Mouse (Mus musculus) olfactory bulb, adult 2 months (tissue): ENCODE results near the gene Ccr1. TPM values are rescaled to one million over a fixed set of nuclear protein-coding genes. Genes with fewer than 3 reads are reported as not detected.
"Not testable (repeated sequence)": the region's sequence is repeated elsewhere in the genome, so short reads cannot be mapped to it uniquely, and the experiment has no call there.

ENCODE experiments used
- H3K27ac ChIP-seq: fragments of 200-500 bp; 2 replicates; pipeline ENCODE4 v1.5.1; 2012; ENCODE audit warnings: low read depth, low read length; ENCODE audit not compliant: insufficient read depth
- H3K4me1 ChIP-seq: fragments of 200-500 bp; 2 replicates; pipeline ENCODE4 v1.6.1; 2012; ENCODE audit warnings: low read length; ENCODE audit not compliant: control insufficient read depth, insufficient read depth
- H3K4me3 ChIP-seq: fragments of 200-500 bp; 2 replicates; pipeline ENCODE4 v1.5.1; 2012; ENCODE audit warnings: mild to moderate bottlenecking, low read depth, low read length, moderate library complexity; ENCODE audit not compliant: insufficient read depth
- CTCF ChIP-seq: fragments of 200-500 bp; IDR thresholded peaks from 2 replicates; pipeline ENCODE4 v1.5.1; 2012; ENCODE audit warnings: low read depth, mild to moderate bottlenecking, low read length, moderate library complexity; ENCODE audit not compliant: insufficient read depth
- POLR2A ChIP-seq: fragments of 200-500 bp; IDR thresholded peaks from 2 replicates; pipeline ENCODE4 v1.6.1; 2012; ENCODE audit warnings: mild to moderate bottlenecking, low read depth, low read length, moderate library complexity; ENCODE audit not compliant: insufficient read depth
- WGBS: fragments of 180-500 bp; shearing (Covaris S2); methylation state at CpG from one replicate; pipeline ENCODE4 v1.1.7; 2018; 5-methylcytosine and 5-hydroxymethylcytosine counted together
- polyA plus RNA-seq: library from polyadenylated mRNA; stranded (reverse); fragments of >200 nt; gene quantifications from 2 replicates; pipeline ENCODE4 v1.2.4, GENCODE M21; 2012; ENCODE audit warnings: low replicate concordance; ENCODE audit not compliant: missing spikeins, insufficient read depth, insufficient read length

The Ccr1 gene
- polyA plus RNA-seq, 1 experiment, result not detected

- Histone ChIP-seq H3K4me3 (no peak overlapping the region), H3K4me1 (no peaks in the 10 kb centered on the region), H3K27ac (no peak overlapping the region)
- TF ChIP-seq POLR2A, result no peak
- no peak for TF ChIP-seq CTCF
These were observed 16.5 kb upstream of the Ccr1 start for GRCm38 (mm10) chr9:123984943-123985342.

- Histone ChIP-seq H3K4me3 (no peak overlapping the region), H3K27ac (no peak overlapping the region), H3K4me1 (no peaks in the 10 kb centered on the region)
- no peak for TF ChIP-seq POLR2A
- TF ChIP-seq CTCF, result no peak
- WGBS, result 82% methylated on average over 1 of the region's 1 CpGs
These were observed 14.2 kb upstream of the Ccr1 start for GRCm38 (mm10) chr9:123982720-123983119.

- TF ChIP-seq POLR2A (no peak), CTCF (no peak)
These were observed 13.4 kb upstream of the Ccr1 start for GRCm38 (mm10) chr9:123981909-123982308.

GRCm38 (mm10) chr9:123980858-123981475 is 12.5 kb upstream of the Ccr1 start:
- not testable (repeated sequence) for H3K27ac ChIP-seq, H3K4me3 ChIP-seq, H3K4me1 ChIP-seq
- WGBS, result no CpG with 5 or more reads among the region's 3 CpGs

More at GRCm38 (mm10) chr9:123981909-123982308, 13.4 kb upstream of the Ccr1 start:
- no peaks in the 10 kb centered on the region for H3K4me1 ChIP-seq
- no peak overlapping the region for H3K4me3 ChIP-seq
- H3K27ac ChIP-seq, result no peak overlapping the region
- WGBS, result 77% methylated on average over 4 of the region's 4 CpGs

- Histone ChIP-seq H3K4me3 (no peak within 1 kb of the TSS), H3K4me1 (no peaks in the 10 kb centered on the region), H3K27ac (no peak within 1 kb of the TSS)
- 57% methylated on average over 1 of the region's 1 CpGs for WGBS
- no peak for TF ChIP-seq POLR2A
- TF ChIP-seq CTCF, result no peak
These were observed 9.8 kb upstream of the Ccr1 start, which contains the start of gene Ccr1l1 for GRCm38 (mm10) chr9:123978308-123978707. TSS of gene Ccr1l1 (minus strand) at chr9:123978408.

- Histone ChIP-seq H3K4me1 (no peaks in the 10 kb centered on the region), H3K4me3 (no peak overlapping the region), H3K27ac (no peak overlapping the region)
- TF ChIP-seq POLR2A (no peak), CTCF (no peak)
- 81% methylated on average over 9 of the region's 9 CpGs for WGBS
These were observed 8.6 kb upstream of the Ccr1 start for GRCm38 (mm10) chr9:123976876-123977663.

- WGBS, result 77% methylated on average over 2 of the region's 2 CpGs
- Histone ChIP-seq H3K27ac (no peak overlapping the region), H3K4me3 (no peak overlapping the region), H3K4me1 (no peaks in the 10 kb centered on the region)
- TF ChIP-seq CTCF, result no peak
- TF ChIP-seq POLR2A, result no peak
These were observed 7.1 kb upstream of the Ccr1 start for GRCm38 (mm10) chr9:123975630-123976029.

- 88% methylated on average over 1 of the region's 4 CpGs for WGBS
- not testable (repeated sequence) for H3K27ac ChIP-seq, H3K4me1 ChIP-seq, H3K4me3 ChIP-seq
These were observed 1.5 kb downstream of the Ccr1 start for GRCm38 (mm10) chr9:123966858-123967495.

- Histone ChIP-seq H3K4me1 (no peaks in the 10 kb centered on the region), H3K4me3 (no peak overlapping the region), H3K27ac (no peak overlapping the region)
- WGBS, result 81% methylated on average over 3 of the region's 3 CpGs
- TF ChIP-seq CTCF, result no peak
- TF ChIP-seq POLR2A, result no peak
These were observed 3.7 kb downstream of the Ccr1 start for GRCm38 (mm10) chr9:123964776-123965175.
